Mouse (Mus musculus) brain, embryonic 14.5 days (tissue): ENCODE measurements around the gene Ttc6. TPM values are rescaled to one million over a fixed set of nuclear protein-coding genes. Genes with fewer than 3 reads are reported as not detected.

Experiments used
- DNase-seq: peaks from one replicate; pipeline ENCODE4 v3.0.0-alpha.2; 2011; ENCODE audit warnings: low read depth
- CTCF ChIP-seq: fragments of 200-500 bp; IDR thresholded peaks from 2 replicates; pipeline ENCODE4 v1.5.1; 2012; ENCODE audit warnings: inconsistent platforms, mild to moderate bottlenecking, moderate library complexity, borderline replicate concordance; ENCODE audit not compliant: insufficient read depth, insufficient read length; ENCODE audit errors: extremely low read depth
- POLR2A ChIP-seq: fragments of 200-500 bp; IDR thresholded peaks from 2 replicates; pipeline ENCODE4 v1.6.1; 2012; ENCODE audit warnings: mild to moderate bottlenecking, inconsistent platforms, borderline replicate concordance; ENCODE audit not compliant: poor library complexity, insufficient read depth, insufficient read length, severe bottlenecking; ENCODE audit errors: extremely low read depth
- polyA plus RNA-seq: library from polyadenylated mRNA; depleted of rRNA; stranded (reverse); fragments of >200 nt; gene quantifications from 2 replicates; pipeline ENCODE4 v1.2.3, GENCODE M21; 2012

Gene Ttc6
- polyA plus RNA-seq, 1 experiment, result 1.2 TPM

- TF ChIP-seq CTCF (no peak), POLR2A (no peak)
- DNase-seq, result peak; percentile 76
Observed at GRCm38 (mm10) chr12:57538588-57539550, 25.0 kb upstream of the Ttc6 start.

DNA sequence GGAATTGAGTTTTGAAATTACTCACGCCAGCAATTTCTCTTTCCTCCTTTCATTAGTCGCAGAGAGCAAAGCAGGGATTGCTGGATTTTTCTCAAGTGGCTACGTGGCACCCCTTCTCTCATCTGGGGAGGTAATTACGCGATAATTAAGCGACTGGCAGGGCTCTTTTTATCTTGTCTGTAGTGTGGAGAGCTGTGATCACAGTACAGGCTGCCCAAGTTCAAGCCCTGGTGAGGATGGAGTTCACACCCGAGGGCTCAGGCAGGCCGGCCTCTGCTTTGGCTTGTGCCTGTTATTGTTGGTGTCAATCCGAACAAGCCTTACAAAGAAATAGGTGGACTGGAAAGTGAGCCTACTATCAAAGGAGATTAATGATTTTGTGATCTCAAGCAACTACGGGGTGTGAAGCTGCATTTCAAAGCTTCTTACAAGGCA is 24.3 kb upstream of the Ttc6 start:
- DNase-seq, result peak; percentile 71
- TF ChIP-seq CTCF (no peak), POLR2A (no peak)

DNA sequence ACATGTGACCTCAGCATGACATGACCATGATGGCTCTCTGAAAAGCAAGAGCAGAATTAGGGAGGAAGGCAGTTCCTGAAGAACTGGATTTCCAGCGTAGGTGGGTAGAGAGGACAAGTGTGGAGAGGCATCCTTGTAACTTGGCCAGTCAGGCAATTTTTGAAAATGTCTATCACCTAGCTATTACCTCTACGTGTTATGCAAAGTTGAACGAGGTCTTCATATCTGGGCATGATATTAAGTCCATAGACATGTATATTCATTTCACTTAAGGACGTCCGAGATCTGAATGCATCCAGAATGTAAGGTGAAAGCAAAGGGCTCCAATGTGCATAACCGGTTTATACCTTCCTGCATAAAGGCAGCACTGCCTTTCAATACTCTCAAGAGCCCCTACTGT is 22.8 kb upstream of the Ttc6 start:
- TF ChIP-seq CTCF, result no peak
- DNase-seq, result peak; percentile 55

- peak; percentile 50 for DNase-seq
- TF ChIP-seq CTCF, result no peak
- TF ChIP-seq POLR2A, result no peak
Observed at GRCm38 (mm10) chr12:57541931-57542745, 21.8 kb upstream of the Ttc6 start.

- TF ChIP-seq POLR2A (no peak), CTCF (no peak)
- DNase-seq, result peak; percentile 37
Observed at GRCm38 (mm10) chr12:57542746-57543626, 20.9 kb upstream of the Ttc6 start.

DNA sequence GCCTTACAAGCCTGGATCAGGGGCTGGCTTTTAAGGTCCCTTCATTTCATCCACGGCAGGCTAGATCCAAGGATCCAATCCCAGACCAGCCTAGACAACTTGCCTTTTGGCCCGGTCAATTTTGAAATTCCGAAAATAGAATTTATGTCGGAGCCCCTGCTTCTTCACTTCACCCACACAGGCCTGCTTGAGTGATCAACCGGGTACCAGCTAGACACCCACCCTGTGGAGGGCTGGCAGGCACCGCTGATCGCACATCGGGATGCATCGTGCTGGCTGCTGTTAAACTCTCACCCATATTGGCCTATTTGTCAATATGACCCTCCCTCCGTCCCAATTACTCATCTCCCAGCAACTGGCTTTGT is 20.3 kb upstream of the Ttc6 start:
- peak; percentile 34 for DNase-seq
- no peak for TF ChIP-seq CTCF
- no peak for TF ChIP-seq POLR2A

DNA sequence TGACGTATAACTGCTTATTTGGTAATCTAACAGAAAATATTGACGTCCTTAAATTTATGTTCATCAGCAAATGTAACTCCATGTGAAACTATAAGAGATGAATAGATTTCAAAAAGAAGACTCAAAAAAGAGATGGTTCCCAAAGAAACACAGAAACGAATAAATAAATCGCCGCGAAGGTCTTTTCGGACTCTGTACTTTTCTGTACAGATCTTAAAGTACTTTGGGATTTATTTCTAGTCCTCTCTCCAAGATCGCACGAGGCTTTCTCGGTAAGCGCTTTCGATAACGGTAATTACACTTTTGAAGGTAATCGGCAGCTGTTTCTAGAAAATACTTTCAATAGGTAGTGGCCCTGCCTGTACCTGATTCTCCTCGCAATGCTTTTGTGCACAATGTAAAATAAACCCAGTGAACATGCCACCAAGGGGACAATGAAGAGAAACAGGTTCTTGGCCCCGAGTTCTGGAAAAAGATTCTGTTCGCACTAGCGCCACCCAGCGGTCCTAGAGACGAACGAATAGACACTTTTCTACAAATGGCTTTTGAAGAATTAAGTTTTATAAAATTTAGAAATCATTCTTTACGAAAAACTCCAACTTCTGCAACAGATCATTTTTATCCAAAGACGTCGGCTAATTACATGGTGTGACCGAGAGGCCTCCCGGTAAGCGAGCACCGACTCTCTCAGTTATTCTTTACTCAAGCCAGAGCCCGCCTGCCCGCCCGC is 19.1 kb upstream of the Ttc6 start:
- TF ChIP-seq CTCF (peak; percentile 58; the same call in 1 of the 2 replicates), POLR2A (no peak)
- DNase-seq, result peak; percentile 86

GRCm38 (mm10) chr12:57545371-57546241 is 18.3 kb upstream of the Ttc6 start:
- TF ChIP-seq CTCF (no peak), POLR2A (no peak)
- peak; percentile 60 for DNase-seq

DNA sequence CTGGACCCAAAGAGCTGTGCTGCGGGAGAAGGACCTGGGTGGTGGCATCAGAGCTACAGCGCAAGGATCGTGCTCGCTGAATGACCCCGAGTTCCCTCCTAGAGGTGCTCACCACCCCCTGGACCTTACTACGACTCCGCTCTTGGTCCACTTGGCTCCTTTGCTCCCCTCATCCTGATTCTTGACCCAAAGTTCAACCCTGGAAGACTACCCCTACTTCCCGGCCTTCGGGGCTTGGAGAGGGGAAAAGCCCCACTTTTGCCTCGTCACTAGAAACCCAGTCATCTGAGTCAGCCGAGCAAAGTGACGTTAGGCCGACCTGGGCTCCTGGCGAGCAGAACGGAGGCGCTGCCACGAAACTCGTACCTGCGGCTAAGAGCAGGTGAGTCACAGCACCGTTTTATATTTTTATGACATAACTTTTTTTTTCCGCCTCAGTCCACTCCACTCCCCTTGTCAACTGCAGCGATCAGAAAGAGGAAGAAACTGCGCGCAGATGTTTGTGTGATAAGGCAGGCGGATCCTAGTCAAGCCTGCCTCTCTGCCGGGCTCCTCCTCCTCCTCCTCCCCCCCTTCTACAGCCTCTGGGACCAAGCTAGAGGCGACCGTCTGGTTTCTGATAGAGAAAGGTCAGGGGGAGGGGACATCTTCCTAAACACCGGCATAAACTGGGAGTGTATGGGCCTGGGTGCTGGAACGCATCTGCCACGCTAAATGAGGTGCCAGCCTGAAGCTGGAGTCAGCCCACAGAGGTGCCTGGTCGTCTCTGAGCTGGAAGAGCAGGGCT is 17.3 kb upstream of the Ttc6 start, which contains the start of gene Foxa1:
Gene Foxa1, minus strand, starts transcription at position 502 of the 787 bp plus-strand sequence.
- no peak for TF ChIP-seq POLR2A
- no peak for TF ChIP-seq CTCF
- DNase-seq, result peak; percentile 31
